14 mouse cellular contexts compared by ENCODE assay signal in the genomic region with DNA sequence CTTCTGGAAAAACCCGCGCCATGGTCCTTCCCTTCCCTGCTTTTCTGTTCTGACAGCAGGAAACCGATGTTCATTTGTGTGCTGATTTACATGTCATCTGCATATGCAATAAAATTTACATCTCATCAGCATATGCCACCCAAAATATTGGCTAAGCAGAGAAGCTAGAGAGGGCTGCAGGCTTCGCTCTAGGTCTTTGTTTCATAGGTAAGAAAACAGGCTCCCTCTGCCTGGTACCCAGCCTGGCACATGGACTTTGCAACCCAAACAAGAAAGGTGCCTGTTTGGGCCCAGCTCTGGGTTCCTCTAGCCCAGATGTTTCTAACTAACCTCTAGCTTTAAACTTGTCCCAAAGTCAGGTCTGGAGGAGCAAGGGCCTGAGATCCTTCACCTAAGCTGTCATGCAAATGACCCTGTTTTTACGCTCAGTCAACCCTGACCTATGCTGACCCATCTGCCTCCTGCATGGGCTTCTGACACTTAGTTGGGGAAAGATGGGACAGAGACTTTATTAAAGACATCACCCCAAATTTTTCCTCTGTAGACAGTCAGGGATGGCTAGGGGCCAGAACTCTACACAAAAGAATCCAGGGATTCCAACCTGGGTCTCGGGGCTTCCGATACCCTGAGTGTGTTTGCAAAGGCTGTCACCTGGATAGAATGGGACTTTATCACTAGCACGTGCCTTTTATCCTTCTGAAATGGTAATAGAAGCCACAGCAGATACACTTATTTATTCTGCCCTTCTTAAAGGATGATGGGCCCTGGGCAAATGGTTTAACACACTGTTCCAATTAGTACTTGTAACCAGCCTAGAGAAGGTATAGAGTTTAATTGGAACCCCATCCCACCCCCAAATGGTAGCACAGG. TPM values are rescaled to one million over a fixed set of nuclear protein-coding genes. Genes with fewer than 3 reads are reported as not detected.
DNase-seq lines count a peak whose midpoint lies in the region; ATAC-seq and TF ChIP-seq lines count a peak whose summit lies in the region.
"Had no signal": no experiment of that assay in that cellular context is flagged by ENCODE, and none has a peak within 500 bp of the region (broad histone marks: within the 10 kb centered on the region; RNA-seq: fewer than 3 reads in every experiment).

No protein-coding gene starts in this region.

- 76% methylated on average over 8 of the region's 8 CpGs for WGBS in kidney, embryonic 15.5 days
- WGBS in heart, embryonic 16.5 days: 67% methylated on average over 8 of the region's 8 CpGs

- TF ChIP-seq CTCF in gastrocnemius, adult 2 months (IDR thresholded peaks at IDR 0.05): no peak

- peaks cover 58% of the 10 kb centered on the region for H3K4me1 ChIP-seq in kidney, embryonic 15.5 days
- peaks cover 42% of the 10 kb centered on the region for H3K4me1 ChIP-seq in heart, embryonic 16.5 days (ENCODE audit: control insufficient read depth, insufficient read depth, low read length)

- DNase-seq in gastrocnemius, adult 2 months: no peak
- DNase-seq in gastrocnemius, postnatal 14 days: no peak
- DNase-seq in kidney, postnatal 4 days: no peak
- peak; percentile 87 for DNase-seq in A20 (ENCODE audit: low read depth, low spot score)
- DNase-seq: cerebellum, adult 9-10 months; gastrocnemius, postnatal 10 days had no signal

- 0 out of 2 replicates have a peak overlapping the region, but pooled peaks have one; percentile 21 for H3K4me2 ChIP-seq in kidney, embryonic 15.5 days
- peak overlapping the region; percentile 46 for H3K4me2 ChIP-seq in heart, embryonic 16.5 days (ENCODE audit: low read depth, low read length)
- H3K4me2 ChIP-seq: hindbrain, embryonic 14.5 days had no signal

- H3K9ac ChIP-seq in kidney, embryonic 15.5 days: no peak overlapping the region
- H3K9ac ChIP-seq in heart, embryonic 16.5 days (ENCODE audit: low read length): no peak overlapping the region; the same call in 1 of the 2 replicates
- H3K9ac ChIP-seq: hindbrain, embryonic 14.5 days had no signal

- peak overlapping the region; percentile 80 for H3K27ac ChIP-seq in gastrocnemius, adult 2 months
- H3K27ac ChIP-seq in kidney, embryonic 15.5 days: no peak overlapping the region
- no peak overlapping the region; the same call in 1 of the 2 replicates for H3K27ac ChIP-seq in heart, embryonic 16.5 days (ENCODE audit: low read length)
- H3K27ac ChIP-seq: hindbrain, embryonic 14.5 days had no signal

- H3K4me3 ChIP-seq in gastrocnemius, adult 2 months: peak overlapping the region; percentile 68
- H3K4me3 ChIP-seq in kidney, embryonic 15.5 days (replicated peaks): no peak overlapping the region
- H3K4me3 ChIP-seq in heart, embryonic 16.5 days (ENCODE audit: low read length): peak overlapping the region; percentile 1
- H3K4me3 ChIP-seq: erythroblast, embryonic 14.5 days had no signal

- H3K36me3 ChIP-seq in kidney, embryonic 15.5 days: no peaks in the 10 kb centered on the region
- H3K36me3 ChIP-seq in heart, embryonic 16.5 days (ENCODE audit: control insufficient read depth, insufficient read depth): no peaks in the 10 kb centered on the region

- H3K9me3 ChIP-seq in kidney, embryonic 15.5 days (replicated peaks): no peaks in the 10 kb centered on the region
- no peaks in the 10 kb centered on the region for H3K9me3 ChIP-seq in heart, embryonic 16.5 days (replicated peaks; ENCODE audit: control insufficient read depth, low read length)
- H3K9me3 ChIP-seq: G1E had no signal

- intact Hi-C loops in gastrocnemius, adult 2 months (cut with DNase I): no loop called here
- intact Hi-C loops in gastrocnemius, postnatal 14 days (cut with DNase I; ENCODE audit: low total_unique reads): no loop called here

- H3K27me3 ChIP-seq in kidney, embryonic 15.5 days: peaks cover 50% of the 10 kb centered on the region
- peaks cover 4% of the 10 kb centered on the region; the same call in 1 of the 2 replicates for H3K27me3 ChIP-seq in heart, embryonic 16.5 days (ENCODE audit: control insufficient read depth, insufficient read depth, low read length)

- no peak for ATAC-seq in kidney, embryonic 15.5 days (replicated peaks; ENCODE audit: low FRiP score)
- ATAC-seq in heart, embryonic 16.5 days (replicated peaks; ENCODE audit: extremely low read depth, insufficient read depth, low FRiP score): no peak
- ATAC-seq in activated CD4-positive, CD25-positive, alpha-beta regulatory T cell, adult 4 months: no peak
- ATAC-seq in megakaryocyte progenitor cell, adult 5-6 weeks (replicated peaks; ENCODE audit: poor library complexity): no peak

RNA-seq across cellular contexts. Expression of a gene that starts 2.2 kb away (rescaled TPM):
- total RNA-seq in gastrocnemius, adult 2 months (2021): 1 to 10 TPM; 2.6 to 7.6 TPM
- 1 to 10 TPM; 7.1 to 8.1 TPM for total RNA-seq in gastrocnemius, postnatal 14 days (2021)
- polyA plus RNA-seq in kidney, embryonic 15.5 days (2015; fragmentation: Nextera tagmentation; extraction: Ambion mirVana): 22.8 and 23.7 TPM in 2 replicates
- polyA plus RNA-seq in heart, embryonic 16.5 days (2015; fragmentation: Nextera tagmentation; extraction: Ambion mirVana): 30.3 and 34.7 TPM in 2 replicates
- polyA plus RNA-seq in activated CD4-positive, CD25-positive, alpha-beta regulatory T cell, adult 4 months (2017; shearing (Covaris generic)): 10 to 100 TPM; 47.5 to 58.4 TPM
- total RNA-seq in megakaryocyte progenitor cell, adult 5-6 weeks (2015): 4.3 and 9.3 TPM in 2 replicates
- 4.0 TPM in 2 replicates for total RNA-seq in megakaryocyte progenitor cell, adult 5-6 weeks (2017)

RNA-seq across cellular contexts. Expression of a gene that starts 3.0 kb away (rescaled TPM):
- total RNA-seq in gastrocnemius, adult 2 months (2021): 1 to 10 TPM; 2.2 to 3.0 TPM
- total RNA-seq in gastrocnemius, postnatal 14 days (2021): 1 to 10 TPM; 3.3 to 4.9 TPM
- 10.1 and 11.4 TPM in 2 replicates for polyA plus RNA-seq in kidney, embryonic 15.5 days (2015; fragmentation: Nextera tagmentation; extraction: Ambion mirVana)
- polyA plus RNA-seq in heart, embryonic 16.5 days (2015; fragmentation: Nextera tagmentation; extraction: Ambion mirVana): 19.6 and 28.0 TPM in 2 replicates
- polyA plus RNA-seq in activated CD4-positive, CD25-positive, alpha-beta regulatory T cell, adult 4 months (2017; shearing (Covaris generic)): 10 to 100 TPM; 58.8 to 59.2 TPM
- total RNA-seq in megakaryocyte progenitor cell, adult 5-6 weeks (2015): 1.5 and 5.0 TPM in 2 replicates
- total RNA-seq in megakaryocyte progenitor cell, adult 5-6 weeks (2017): 1.8 and 3.0 TPM in 2 replicates

RNA-seq across cellular contexts. Expression of a gene that starts 14.9 kb away (rescaled TPM):
- 100 to 1,000 TPM; 274 to 394 TPM for total RNA-seq in gastrocnemius, adult 2 months (2021)
- total RNA-seq in gastrocnemius, postnatal 14 days (2021): 100 to 1,000 TPM; 148 to 155 TPM
- 2.0 TPM in 1 of 2 replicates, not detected in the other for polyA plus RNA-seq in kidney, embryonic 15.5 days (2015; fragmentation: Nextera tagmentation; extraction: Ambion mirVana)
- 3.2 and 3.3 TPM in 2 replicates for polyA plus RNA-seq in heart, embryonic 16.5 days (2015; fragmentation: Nextera tagmentation; extraction: Ambion mirVana)
- not detected for polyA plus RNA-seq in activated CD4-positive, CD25-positive, alpha-beta regulatory T cell, adult 4 months (2017; shearing (Covaris generic))
- 0.47 and 1.3 TPM in 2 replicates for total RNA-seq in megakaryocyte progenitor cell, adult 5-6 weeks (2015)
- total RNA-seq in megakaryocyte progenitor cell, adult 5-6 weeks (2017): 0.62 TPM in 1 of 2 replicates, not detected in the other
- polyA plus RNA-seq: kidney, embryonic 14.5 days had no signal

Comparison
In these comparisons a context has a peak if more than half of its experiments do, and no peak if none do; other contexts are left out.
1. RNA of a gene that starts 14.9 kb away (total RNA-seq): 274 to 394 TPM in gastrocnemius, adult 2 months and 148 to 155 TPM in gastrocnemius, postnatal 14 days; 0.47 to 1.3 TPM in megakaryocyte progenitor cell, adult 5-6 weeks; every median in the first group is over 10 times any median in the second.